Mouse (Mus musculus) embryo, embryonic 10.5 days (tissue): ENCODE data around the gene Hlx.

Experiments used
- DNase-seq: peaks from one replicate; pipeline ENCODE4 v3.0.0-alpha.2; 2015; ENCODE audit warnings: low spot score

Hlx gene

GRCm38 (mm10) chr1:184716117-184716516 is 16.3 kb downstream of the Hlx start:
- DNase-seq: no peak

GRCm38 (mm10) chr1:184715693-184716092 is 16.7 kb downstream of the Hlx start:
- no peak for DNase-seq

GRCm38 (mm10) chr1:184714515-184714914 is 17.9 kb downstream of the Hlx start:
- no peak for DNase-seq

- DNase-seq: no peak
Measured at GRCm38 (mm10) chr1:184713716-184714115, 18.7 kb downstream of the Hlx start.

GRCm38 (mm10) chr1:184707532-184708248 is 24.7 kb downstream of the Hlx start:
- no peak for DNase-seq

- DNase-seq: no peak
Measured at GRCm38 (mm10) chr1:184704901-184705300, 27.5 kb downstream of the Hlx start.

GRCm38 (mm10) chr1:184699295-184699694 is 33.1 kb downstream of the Hlx start:
- DNase-seq: no peak

GRCm38 (mm10) chr1:184695451-184695850 is 37.0 kb downstream of the Hlx start:
- DNase-seq: no peak

- no peak for DNase-seq
Measured at GRCm38 (mm10) chr1:184692204-184692904, 40.1 kb downstream of the Hlx start.

GRCm38 (mm10) chr1:184691240-184691639 is 41.2 kb downstream of the Hlx start:
- no peak for DNase-seq

- no peak for DNase-seq
Measured at GRCm38 (mm10) chr1:184688026-184688425, 44.4 kb downstream of the Hlx start.

- no peak for DNase-seq
Measured at GRCm38 (mm10) chr1:184687512-184687911, 44.9 kb downstream of the Hlx start.

- no peak for DNase-seq
Measured at GRCm38 (mm10) chr1:184683541-184683940, 48.9 kb downstream of the Hlx start.

- no peak for DNase-seq
Measured at GRCm38 (mm10) chr1:184679416-184679965, 52.9 kb downstream of the Hlx start.

GRCm38 (mm10) chr1:184677641-184678040 is 54.8 kb downstream of the Hlx start:
- no peak for DNase-seq
